Mouse (Mus musculus) liver, postnatal 0 days (tissue): ENCODE measurements around the gene Vgll3. TPM values are rescaled to one million over a fixed set of nuclear protein-coding genes. Genes with fewer than 3 reads are reported as not detected.

Source experiments
- ATAC-seq: fragments of 200-750 bp; cut with Nextera tagmentation; 2 replicates; pipeline ENCODE4 v1.8.0; 2017; ENCODE audit warnings: mild to moderate bottlenecking, moderate library complexity
- DNase-seq: peaks from one replicate; pipeline ENCODE4 v3.0.0-alpha.2; 2016
- H3K27ac ChIP-seq: fragments of 300-500 bp; sonication (generic); 2 replicates; pipeline ENCODE4 v1.5.1; 2014; ENCODE audit warnings: antibody characterized with exemption, moderate library complexity, mild to moderate bottlenecking, low read depth
- H3K27me3 ChIP-seq: fragments of 300-500 bp; sonication (generic); 2 replicates; pipeline ENCODE4 v1.6.1; 2014; ENCODE audit warnings: low read length, control low read depth, mixed read lengths; ENCODE audit not compliant: insufficient read depth
- H3K36me3 ChIP-seq: fragments of 300-500 bp; sonication (generic); replicated peaks from 2 replicates; pipeline ENCODE4 v1.6.1; 2014; ENCODE audit warnings: mild to moderate bottlenecking, control low read depth, low read length, moderate library complexity, mixed read lengths; ENCODE audit not compliant: insufficient read depth
- H3K4me1 ChIP-seq: fragments of 300-500 bp; sonication (generic); 2 replicates; pipeline ENCODE4 v1.6.1; 2014; ENCODE audit warnings: antibody characterized with exemption, mild to moderate bottlenecking, control low read depth; ENCODE audit not compliant: insufficient read depth
- H3K4me2 ChIP-seq: fragments of 300-500 bp; sonication (generic); 2 replicates; pipeline ENCODE4 v1.6.1; 2014; ENCODE audit warnings: low read depth, mild to moderate bottlenecking, low read length, moderate library complexity, mixed read lengths
- H3K4me3 ChIP-seq: fragments of 300-500 bp; sonication (generic); 2 replicates; pipeline ENCODE4 v1.5.1; 2014; ENCODE audit warnings: low read depth, low read length
- H3K9ac ChIP-seq: fragments of 300-500 bp; sonication (generic); replicated peaks from 2 replicates; pipeline ENCODE4 v1.6.1; 2014; ENCODE audit warnings: mild to moderate bottlenecking, moderate library complexity
- H3K9me3 ChIP-seq: fragments of 300-500 bp; sonication (generic); 2 replicates; pipeline ENCODE4 v1.6.1; 2016; ENCODE audit warnings: mild to moderate bottlenecking, control low read depth, low read length, mixed read lengths
- CTCF ChIP-seq: sonication (generic); IDR thresholded peaks from 2 replicates; pipeline ENCODE4 v1.5.1; 2016; ENCODE audit warnings: antibody characterized with exemption, low read depth
- EP300 ChIP-seq: IDR thresholded peaks from 2 replicates; pipeline ENCODE4 v1.6.1; 2016; ENCODE audit warnings: antibody characterized with exemption, low read depth, mild to moderate bottlenecking
- WGBS: fragments of 180-500 bp; shearing (Covaris S2); extraction: QIAGEN DNeasy Blood & Tissue Kit; methylation state at CpG from one replicate; pipeline ENCODE4 v1.1.7; 2014; ENCODE audit not compliant: insufficient replicate concordance; 5-methylcytosine and 5-hydroxymethylcytosine counted together
- polyA plus RNA-seq: library from polyadenylated mRNA; unstranded; fragments of >200 nt; fragmentation: Nextera tagmentation; extraction: Ambion mirVana; gene quantifications from 2 replicates; pipeline ENCODE4 v1.2.1, GENCODE M21; 2015

Gene Vgll3
- 0.04 and 0.14 TPM in 2 replicates for polyA plus RNA-seq

DNA sequence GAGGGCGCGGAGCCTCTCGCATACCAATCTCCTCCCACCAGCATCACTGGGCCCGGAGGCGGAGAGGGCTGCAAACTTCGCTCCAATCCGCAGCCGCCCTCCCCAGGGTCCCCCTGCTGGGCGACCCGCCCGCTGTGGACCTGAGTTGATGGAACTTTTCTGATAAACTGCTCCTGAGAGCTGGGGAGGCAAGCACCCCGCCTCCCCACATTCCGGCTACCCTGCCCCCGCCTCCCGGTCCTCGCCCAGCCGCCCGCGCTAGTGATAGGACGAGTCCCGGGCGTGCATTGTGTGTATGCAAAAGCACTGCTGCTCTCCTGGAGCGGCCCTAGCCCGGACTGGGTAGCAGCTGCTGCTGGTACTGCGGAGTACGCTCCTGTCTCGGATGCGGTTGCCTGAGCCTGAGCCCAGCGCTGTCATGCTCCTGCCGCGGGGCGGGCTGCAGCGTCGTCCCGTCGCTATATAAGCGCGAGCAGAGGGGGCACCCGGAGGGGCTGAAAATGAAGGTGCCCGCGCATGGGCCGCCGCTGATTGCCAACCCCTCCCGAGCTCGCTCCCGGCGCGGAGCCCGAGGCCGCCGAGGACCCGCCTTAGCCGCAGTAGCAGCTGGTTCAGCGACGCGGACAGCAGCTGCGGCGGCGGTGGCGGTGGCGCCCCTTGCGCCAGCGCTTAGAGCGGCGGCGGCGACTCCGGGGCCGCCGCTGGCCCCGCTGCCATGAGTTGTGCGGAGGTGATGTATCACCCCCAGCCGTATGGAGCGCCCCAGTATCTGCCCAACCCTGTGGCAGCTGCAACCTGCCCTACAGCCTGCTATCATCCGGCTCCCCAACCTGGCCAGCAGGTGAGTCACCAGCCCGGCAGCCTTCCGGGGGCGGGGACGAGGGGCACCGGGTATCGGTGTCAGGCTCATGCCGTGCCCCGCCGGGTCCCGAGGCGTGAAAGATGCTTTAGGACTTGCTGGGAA, at the start of gene Vgll3:
Gene Vgll3, plus strand, starts transcription at position 340 of the 964 bp plus-strand sequence.
- peaks cover 6% of the 10 kb centered on the region; the same call in 1 of the 2 replicates for H3K4me1 ChIP-seq
- no peaks in the 10 kb centered on the region for H3K36me3 ChIP-seq
- TF ChIP-seq CTCF (no peak), EP300 (no peak)
- H3K4me2 ChIP-seq, result peak within 1 kb of the TSS; percentile 87
- WGBS, result under 1% methylated on average over 78 of the region's 86 CpGs
- ATAC-seq, result peak; percentile 86
- H3K27me3 ChIP-seq, result peaks cover 20% of the 10 kb centered on the region
- no peaks in the 10 kb centered on the region for H3K9me3 ChIP-seq
- no peak within 1 kb of the TSS; the same call in 1 of the 2 replicates for H3K9ac ChIP-seq
- peak within 1 kb of the TSS; percentile 51 for H3K4me3 ChIP-seq
- no peak within 1 kb of the TSS for H3K27ac ChIP-seq
- peak; percentile 51 for DNase-seq

DNA sequence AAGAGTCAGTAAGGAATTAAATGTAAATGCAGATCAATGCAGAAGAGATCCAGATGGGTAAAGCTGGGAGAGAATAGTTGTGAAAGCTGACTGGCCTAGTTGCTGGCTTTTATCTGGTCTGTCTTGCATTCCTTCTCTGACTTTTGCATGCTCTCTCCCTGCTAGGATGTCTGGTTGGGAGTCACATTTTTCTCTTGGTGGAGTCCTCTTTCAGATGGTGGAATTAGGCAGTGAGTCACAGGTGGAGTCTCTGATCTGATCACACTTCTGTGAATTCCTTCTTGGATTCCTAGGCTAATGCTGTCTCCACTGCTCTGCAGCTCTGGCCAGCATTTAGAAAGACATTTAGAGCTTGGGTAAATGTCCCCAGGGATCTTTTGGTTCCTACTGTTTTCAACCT, 49.1 kb upstream of the Vgll3 start:
- Histone ChIP-seq H3K27me3 (no peaks in the 10 kb centered on the region), H3K9me3 (no peaks in the 10 kb centered on the region), H3K4me1 (no peaks in the 10 kb centered on the region), H3K9ac (no peak overlapping the region), H3K36me3 (no peaks in the 10 kb centered on the region), H3K4me2 (no peak overlapping the region), H3K4me3 (no peak overlapping the region), H3K27ac (no peak overlapping the region)
- DNase-seq, result no peak
- ATAC-seq, result no peak
- no peak for TF ChIP-seq EP300
- no peak for TF ChIP-seq CTCF

DNA sequence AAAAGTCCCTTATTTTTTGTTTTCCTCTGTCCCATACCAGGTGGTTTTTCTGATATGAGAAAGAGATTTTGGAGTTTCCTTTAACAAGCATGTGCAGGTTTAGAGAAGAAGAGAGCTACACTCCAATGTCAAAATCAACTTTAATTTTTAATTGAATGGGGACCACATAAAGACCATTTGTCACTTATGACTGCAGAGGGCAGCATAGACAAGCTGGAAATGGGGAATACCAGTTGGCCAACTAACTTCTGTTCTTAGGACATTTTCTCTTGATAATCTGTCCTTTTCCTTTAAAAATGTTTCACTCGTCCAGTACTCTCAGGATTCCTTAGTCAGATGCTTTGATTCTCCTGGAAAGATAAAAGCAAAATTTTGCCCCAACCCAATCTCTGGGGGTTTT, 29.1 kb upstream of the Vgll3 start:
- ATAC-seq (no peak), DNase-seq (no peak)
- TF ChIP-seq EP300 (no peak), CTCF (peak; percentile 35)
- Histone ChIP-seq H3K4me1 (no peaks in the 10 kb centered on the region), H3K4me3 (no peak overlapping the region), H3K9ac (no peak overlapping the region), H3K27me3 (no peaks in the 10 kb centered on the region), H3K36me3 (no peaks in the 10 kb centered on the region), H3K27ac (no peak overlapping the region), H3K4me2 (no peak overlapping the region), H3K9me3 (no peaks in the 10 kb centered on the region)
- 63% methylated on average over 1 of the region's 1 CpGs for WGBS

- ATAC-seq (no peak), DNase-seq (no peak)
- no peak overlapping the region for H3K9ac ChIP-seq
- H3K4me1 ChIP-seq, result peaks cover 6% of the 10 kb centered on the region; the same call in 1 of the 2 replicates
- H3K27ac ChIP-seq, result no peak overlapping the region
- no peaks in the 10 kb centered on the region for H3K9me3 ChIP-seq
- WGBS, result 28% methylated on average over 3 of the region's 3 CpGs
- TF ChIP-seq EP300 (no peak), CTCF (no peak)
- H3K36me3 ChIP-seq, result no peaks in the 10 kb centered on the region
- no peak overlapping the region for H3K4me3 ChIP-seq
- 0 out of 2 replicates have a peak overlapping the region, but pooled peaks have one; percentile 87 for H3K4me2 ChIP-seq
- peaks cover 20% of the 10 kb centered on the region for H3K27me3 ChIP-seq
Measured at GRCm38 (mm10) chr16:65816059-65816458, 1.0 kb downstream of the Vgll3 start.

GRCm38 (mm10) chr16:65818779-65819178, 3.7 kb downstream of the Vgll3 start:
- Histone ChIP-seq H3K4me3 (no peak overlapping the region), H3K4me2 (no peak overlapping the region), H3K27me3 (peaks cover 20% of the 10 kb centered on the region), H3K36me3 (no peaks in the 10 kb centered on the region), H3K9ac (no peak overlapping the region), H3K9me3 (no peaks in the 10 kb centered on the region), H3K27ac (no peak overlapping the region), H3K4me1 (peaks cover 6% of the 10 kb centered on the region; the same call in 1 of the 2 replicates)
- WGBS, result 59% methylated on average over 8 of the region's 8 CpGs
- DNase-seq (no peak), ATAC-seq (no peak)
- TF ChIP-seq CTCF (no peak), EP300 (no peak)

- H3K27ac ChIP-seq, result no peak overlapping the region
- H3K36me3 ChIP-seq, result no peaks in the 10 kb centered on the region
- WGBS, result 70% methylated on average over 2 of the region's 2 CpGs
- H3K4me1 ChIP-seq, result no peaks in the 10 kb centered on the region
- TF ChIP-seq CTCF (no peak), EP300 (no peak)
- no peak overlapping the region for H3K9ac ChIP-seq
- no peak for DNase-seq
- no peak for ATAC-seq
- H3K9me3 ChIP-seq, result no peaks in the 10 kb centered on the region
- peaks cover 6% of the 10 kb centered on the region; the same call in 1 of the 2 replicates for H3K27me3 ChIP-seq
- no peak overlapping the region for H3K4me3 ChIP-seq
- no peak overlapping the region for H3K4me2 ChIP-seq
Measured at GRCm38 (mm10) chr16:65820803-65821202, 5.7 kb downstream of the Vgll3 start.
